Mouse (Mus musculus) hindbrain, embryonic 11.5 days (tissue): ENCODE data around the gene Cand1. TPM values are rescaled to one million over a fixed set of nuclear protein-coding genes. Genes with fewer than 3 reads are reported as not detected.

Source experiments
- ATAC-seq: fragments of 200-750 bp; cut with Nextera tagmentation; 2 replicates; pipeline ENCODE4 v1.8.0; 2017; ENCODE audit warnings: mild to moderate bottlenecking, moderate TSS enrichment, moderate library complexity; ENCODE audit not compliant: low FRiP score
- DNase-seq: peaks from one replicate; pipeline ENCODE4 v3.0.0-alpha.2; 2015; ENCODE audit warnings: low spot score
- H3K27ac ChIP-seq: fragments of 300-500 bp; sonication (generic); 2 replicates; pipeline ENCODE4 v1.5.1; 2014; ENCODE audit warnings: mild to moderate bottlenecking, low read depth, low read length
- H3K27me3 ChIP-seq: fragments of 300-500 bp; sonication (generic); 2 replicates; pipeline ENCODE4 v1.6.1; 2014; ENCODE audit warnings: mild to moderate bottlenecking, low read length, moderate library complexity, mixed read lengths; ENCODE audit not compliant: control insufficient read depth, insufficient read depth
- H3K36me3 ChIP-seq: fragments of 300-500 bp; sonication (generic); 2 replicates; pipeline ENCODE4 v1.6.1; 2014; ENCODE audit warnings: mild to moderate bottlenecking, low read length, moderate library complexity, mixed read lengths; ENCODE audit not compliant: control insufficient read depth, insufficient read depth
- H3K4me1 ChIP-seq: fragments of 300-500 bp; sonication (generic); replicated peaks from 2 replicates; pipeline ENCODE4 v1.6.1; 2014; ENCODE audit warnings: low read length, mixed read lengths; ENCODE audit not compliant: control insufficient read depth, insufficient read depth
- H3K4me2 ChIP-seq: fragments of 300-500 bp; sonication (generic); replicated peaks from 2 replicates; pipeline ENCODE4 v1.6.1; 2014; ENCODE audit warnings: mild to moderate bottlenecking, low read depth, low read length
- H3K4me3 ChIP-seq: fragments of 300-500 bp; sonication (generic); 2 replicates; pipeline ENCODE4 v1.5.1; 2014; ENCODE audit warnings: low read depth, low read length
- H3K9ac ChIP-seq: fragments of 300-500 bp; sonication (generic); 2 replicates; pipeline ENCODE4 v1.6.1; 2014; ENCODE audit warnings: low read depth, low read length
- H3K9me3 ChIP-seq: fragments of 300-500 bp; sonication (generic); 2 replicates; pipeline ENCODE4 v1.6.1; 2016; ENCODE audit warnings: low read length; ENCODE audit not compliant: control insufficient read depth
- WGBS: fragments of 180-500 bp; shearing (Covaris S2); extraction: QIAGEN DNeasy Blood & Tissue Kit; methylation state at CpG from one replicate; pipeline ENCODE4 v1.1.7; 2014; 5-methylcytosine and 5-hydroxymethylcytosine counted together
- polyA plus RNA-seq: library from polyadenylated mRNA; unstranded; fragments of >200 nt; fragmentation: Nextera tagmentation; extraction: Ambion mirVana; gene quantifications from 2 replicates; pipeline ENCODE4 v1.2.1, GENCODE M21; 2014

Gene Cand1
- polyA plus RNA-seq, 1 experiment from 2014 or later: 95.0 TPM

GRCm38 (mm10) chr10:119221631-119222030 lies 18.2 kb downstream of the Cand1 start:
- Histone ChIP-seq H3K27me3 (no peaks in the 10 kb centered on the region), H3K4me3 (no peak overlapping the region), H3K9me3 (no peaks in the 10 kb centered on the region), H3K36me3 (peaks cover 3% of the 10 kb centered on the region; the same call in 1 of the 2 replicates), H3K4me2 (no peak overlapping the region), H3K4me1 (no peaks in the 10 kb centered on the region), H3K27ac (no peak overlapping the region), H3K9ac (no peak overlapping the region)
- no peak for DNase-seq
- ATAC-seq: no peak
- 78% methylated on average over 5 of the region's 5 CpGs for WGBS

- Histone ChIP-seq H3K27me3 (no peaks in the 10 kb centered on the region), H3K4me3 (no peak overlapping the region), H3K4me1 (no peaks in the 10 kb centered on the region), H3K9ac (no peak overlapping the region), H3K4me2 (no peak overlapping the region), H3K9me3 (no peaks in the 10 kb centered on the region), H3K36me3 (no peaks in the 10 kb centered on the region), H3K27ac (no peak overlapping the region)
- 81% methylated on average over 11 of the region's 11 CpGs for WGBS
- no peak for DNase-seq
- ATAC-seq: no peak
Observed at GRCm38 (mm10) chr10:119219415-119219814, 20.4 kb downstream of the Cand1 start.

- no peak overlapping the region for H3K4me2 ChIP-seq
- ATAC-seq (no peak), DNase-seq (no peak)
- no peaks in the 10 kb centered on the region for H3K4me1 ChIP-seq
- 94% methylated on average over 15 of the region's 15 CpGs for WGBS
- H3K4me3 ChIP-seq: no peak overlapping the region
- no peak overlapping the region for H3K27ac ChIP-seq
- no peaks in the 10 kb centered on the region for H3K9me3 ChIP-seq
- no peaks in the 10 kb centered on the region for H3K27me3 ChIP-seq
- 0 out of 2 replicates have a peak, but pooled peaks cover 3% of the 10 kb centered on the region for H3K36me3 ChIP-seq
- H3K9ac ChIP-seq: no peak overlapping the region
Observed at GRCm38 (mm10) chr10:119218274-119219080, 21.4 kb downstream of the Cand1 start.

- no peak overlapping the region for H3K9ac ChIP-seq
- no peaks in the 10 kb centered on the region for H3K4me1 ChIP-seq
- no peak for DNase-seq
- H3K27ac ChIP-seq: no peak overlapping the region
- no peak for ATAC-seq
- H3K9me3 ChIP-seq: no peaks in the 10 kb centered on the region
- H3K4me2 ChIP-seq: no peak overlapping the region
- 90% methylated on average over 5 of the region's 5 CpGs for WGBS
- H3K4me3 ChIP-seq: no peak overlapping the region
- no peaks in the 10 kb centered on the region for H3K27me3 ChIP-seq
- H3K36me3 ChIP-seq: 0 out of 2 replicates have a peak, but pooled peaks cover 6% of the 10 kb centered on the region
Observed at GRCm38 (mm10) chr10:119212443-119212842, 27.4 kb downstream of the Cand1 start.

GRCm38 (mm10) chr10:119211251-119211650 lies 28.6 kb downstream of the Cand1 start:
- no peak for DNase-seq

GRCm38 (mm10) chr10:119206309-119206932 lies 33.4 kb downstream of the Cand1 start:
- peaks cover 13% of the 10 kb centered on the region; the same call in 1 of the 2 replicates for H3K36me3 ChIP-seq
- ATAC-seq: no peak

More at GRCm38 (mm10) chr10:119211251-119211650, 28.6 kb downstream of the Cand1 start:
- no peak overlapping the region for H3K4me3 ChIP-seq
- no peaks in the 10 kb centered on the region for H3K9me3 ChIP-seq
- no peaks in the 10 kb centered on the region for H3K27me3 ChIP-seq
- WGBS: 91% methylated on average over 11 of the region's 11 CpGs
- no peak overlapping the region for H3K9ac ChIP-seq
- H3K4me2 ChIP-seq: no peak overlapping the region
- no peak overlapping the region for H3K27ac ChIP-seq
- no peak for ATAC-seq
- no peaks in the 10 kb centered on the region for H3K4me1 ChIP-seq
- 0 out of 2 replicates have a peak, but pooled peaks cover 10% of the 10 kb centered on the region for H3K36me3 ChIP-seq

GRCm38 (mm10) chr10:119205229-119205628 lies 34.6 kb downstream of the Cand1 start:
- ATAC-seq (no peak), DNase-seq (no peak)
- Histone ChIP-seq H3K4me2 (no peak overlapping the region), H3K27ac (no peak overlapping the region), H3K4me1 (no peaks in the 10 kb centered on the region), H3K36me3 (peaks cover 13% of the 10 kb centered on the region; the same call in 1 of the 2 replicates), H3K27me3 (no peaks in the 10 kb centered on the region), H3K4me3 (no peak overlapping the region), H3K9me3 (no peaks in the 10 kb centered on the region), H3K9ac (no peak overlapping the region)
- 92% methylated on average over 5 of the region's 5 CpGs for WGBS

More at GRCm38 (mm10) chr10:119206309-119206932, 33.4 kb downstream of the Cand1 start:
- Histone ChIP-seq H3K9me3 (no peaks in the 10 kb centered on the region), H3K4me2 (no peak overlapping the region), H3K27ac (no peak overlapping the region), H3K4me1 (no peaks in the 10 kb centered on the region), H3K9ac (no peak overlapping the region), H3K27me3 (no peaks in the 10 kb centered on the region), H3K4me3 (no peak overlapping the region)
- DNase-seq: no peak
- 98% methylated on average over 8 of the region's 8 CpGs for WGBS

GRCm38 (mm10) chr10:119204334-119204946 lies 35.4 kb downstream of the Cand1 start:
- Histone ChIP-seq H3K27me3 (no peaks in the 10 kb centered on the region), H3K9me3 (no peaks in the 10 kb centered on the region), H3K4me1 (no peaks in the 10 kb centered on the region), H3K9ac (no peak overlapping the region), H3K4me3 (no peak overlapping the region), H3K4me2 (no peak overlapping the region), H3K27ac (no peak overlapping the region), H3K36me3 (peaks cover 13% of the 10 kb centered on the region; the same call in 1 of the 2 replicates)
- DNase-seq (no peak), ATAC-seq (no peak)
- 78% methylated on average over 12 of the region's 12 CpGs for WGBS
